Mouse (Mus musculus) ovary, postnatal 10 days (tissue): ENCODE data around the gene Uqcrc1.
A peak's percentile ranks its signal among the peaks of the same experiment; 100 is the strongest.

ENCODE experiments used
- DNase-seq: peaks from one replicate; pipeline ENCODE4 v3.0.0; 2022; ENCODE audit warnings: low spot score

Uqcrc1 gene

GRCm38 (mm10) chr9:108985710-108986109 lies 49.3 kb downstream of the Uqcrc1 start, which contains the start of gene Ucn2:
Gene Ucn2 (plus strand): TSS chr9:108986010.
- no peak for DNase-seq

- DNase-seq = no peak
Measured at GRCm38 (mm10) chr9:108987704-108988350, 51.4 kb downstream of the Uqcrc1 start.

- DNase-seq = no peak
Measured at GRCm38 (mm10) chr9:108989802-108990461, 53.5 kb downstream of the Uqcrc1 start.

GRCm38 (mm10) chr9:108990462-108990820 lies 54.0 kb downstream of the Uqcrc1 start:
- no peak for DNase-seq

GRCm38 (mm10) chr9:108991428-108992084 lies 55.1 kb downstream of the Uqcrc1 start, which contains the start of gene Pfkfb4:
Gene Pfkfb4 (plus strand): TSS chr9:108991778.
- DNase-seq = peak; percentile 69

GRCm38 (mm10) chr9:108992085-108992469 lies 55.6 kb downstream of the Uqcrc1 start:
- DNase-seq = no peak

GRCm38 (mm10) chr9:108992620-108993361 lies 56.4 kb downstream of the Uqcrc1 start:
- no peak for DNase-seq

- DNase-seq = no peak
Measured at GRCm38 (mm10) chr9:108996411-108996810, 60.0 kb downstream of the Uqcrc1 start.

- DNase-seq = no peak
Measured at GRCm38 (mm10) chr9:108998287-108999166, 62.1 kb downstream of the Uqcrc1 start.

GRCm38 (mm10) chr9:108999167-108999526 lies 62.7 kb downstream of the Uqcrc1 start:
- DNase-seq = no peak
